Mouse (Mus musculus) mesoderm, embryonic 11.5 days (tissue): ENCODE data around the gene Hoxd3.

ENCODE experiments used
- DNase-seq: peaks from one replicate; pipeline ENCODE4 v3.0.0-alpha.2; 2012; ENCODE audit warnings: low read depth, low spot score

The Hoxd3 gene

GRCm38 (mm10) chr2:74741252-74741978, 29.7 kb downstream of the Hoxd3 start:
- no peak for DNase-seq

- no peak for DNase-seq
Measured at GRCm38 (mm10) chr2:74741979-74742277, 30.2 kb downstream of the Hoxd3 start.

GRCm38 (mm10) chr2:74745540-74746297, 34.0 kb downstream of the Hoxd3 start:
- DNase-seq, result peak; percentile 80

- peak; percentile 37 for DNase-seq
Measured at GRCm38 (mm10) chr2:74746298-74746921, 34.7 kb downstream of the Hoxd3 start.

GRCm38 (mm10) chr2:74747006-74747405, 35.3 kb downstream of the Hoxd3 start:
- DNase-seq, result peak; percentile 76

GRCm38 (mm10) chr2:74747661-74748141, 36.0 kb downstream of the Hoxd3 start:
- DNase-seq, result peak; percentile 18

- DNase-seq, result no peak
Measured at GRCm38 (mm10) chr2:74748436-74748995, 36.8 kb downstream of the Hoxd3 start.

GRCm38 (mm10) chr2:74749337-74750121, 37.8 kb downstream of the Hoxd3 start:
- peak; percentile 93 for DNase-seq

GRCm38 (mm10) chr2:74750731-74751250, 39.1 kb downstream of the Hoxd3 start:
- peak; percentile 7 for DNase-seq

- no peak for DNase-seq
Measured at GRCm38 (mm10) chr2:74751861-74752260, 40.1 kb downstream of the Hoxd3 start.

GRCm38 (mm10) chr2:74752431-74753174, 40.9 kb downstream of the Hoxd3 start:
- DNase-seq, result no peak

- DNase-seq, result peak; percentile 87
Measured at GRCm38 (mm10) chr2:74753175-74753523, 41.4 kb downstream of the Hoxd3 start.

- DNase-seq, result no peak
Measured at GRCm38 (mm10) chr2:74753711-74754110, 42.0 kb downstream of the Hoxd3 start.

GRCm38 (mm10) chr2:74760146-74760545, 48.4 kb downstream of the Hoxd3 start:
- DNase-seq, result peak; percentile 51

- DNase-seq, result peak; percentile 19
Measured at GRCm38 (mm10) chr2:74761941-74762340, 50.2 kb downstream of the Hoxd3 start.

GRCm38 (mm10) chr2:74762522-74763244, 51.0 kb downstream of the Hoxd3 start, which contains the start of gene Hoxd1:
Hoxd1 (plus strand) TSS chr2:74762980.
- DNase-seq, result peak; percentile 75

GRCm38 (mm10) chr2:74763245-74763735, 51.6 kb downstream of the Hoxd3 start:
- DNase-seq, result no peak

- no peak for DNase-seq
Measured at GRCm38 (mm10) chr2:74763976-74764375, 52.2 kb downstream of the Hoxd3 start.

GRCm38 (mm10) chr2:74774359-74774758, 62.6 kb downstream of the Hoxd3 start:
- DNase-seq, result no peak
